15 mouse cellular contexts compared by ENCODE assay signal in the genomic region with DNA sequence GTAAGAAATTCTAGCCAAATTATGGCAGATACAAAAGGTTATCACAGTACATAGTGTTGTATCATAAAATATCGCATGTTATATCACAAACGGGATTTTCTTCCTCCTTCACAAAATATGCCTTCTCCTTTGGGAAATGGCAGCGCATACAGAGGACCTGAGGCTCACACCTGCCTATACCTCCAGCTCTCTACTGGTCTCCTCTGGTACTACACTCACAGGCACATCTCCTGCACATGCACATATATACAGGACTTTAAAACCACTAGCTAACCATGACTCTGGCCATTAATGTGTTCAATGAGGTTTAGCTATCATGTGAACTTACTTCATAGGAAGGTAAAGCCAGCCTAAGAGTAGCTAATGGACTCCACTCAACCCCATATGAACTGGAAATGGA.
"Had no signal": no experiment of that assay in that cellular context is flagged by ENCODE, and none has a peak within 500 bp of the region (broad histone marks: within the 10 kb centered on the region; RNA-seq: fewer than 3 reads in every experiment).

No protein-coding gene starts in this region.

- H3K4me3 ChIP-seq: limb, embryonic 10.5 days; liver, embryonic 15.5 days; megakaryocyte, embryonic 14.5 days; midbrain, embryonic 15.5 days; neural tube, embryonic 12.5 days had no signal

- H3K36me3 ChIP-seq: liver, embryonic 15.5 days; midbrain, embryonic 15.5 days; neural tube, embryonic 12.5 days had no signal

- H3K9me3 ChIP-seq: limb, embryonic 10.5 days; liver, embryonic 15.5 days; midbrain, embryonic 15.5 days; neural tube, embryonic 12.5 days had no signal

- H3K4me2 ChIP-seq: liver, embryonic 11.5 days; liver, embryonic 15.5 days; midbrain, embryonic 11.5 days; midbrain, embryonic 15.5 days; neural tube, embryonic 12.5 days had no signal

- H3K27me3 ChIP-seq: liver, embryonic 15.5 days; megakaryocyte, embryonic 14.5 days; midbrain, embryonic 15.5 days; neural tube, embryonic 12.5 days had no signal

- DNase-seq: kidney, adult 2 months; kidney, postnatal 25 days; layer of hippocampus, adult 9-11 months; lung, adult 2 months; lung, postnatal 14 days; thymus, adult 2 months; thymus, postnatal 25 days had no signal

- H3K27ac ChIP-seq: limb, embryonic 10.5 days; liver, embryonic 15.5 days; macrophage; midbrain, embryonic 15.5 days; neural tube, embryonic 12.5 days had no signal

- ATAC-seq: midbrain, embryonic 15.5 days had no signal

- H3K9ac ChIP-seq: liver, embryonic 15.5 days; midbrain, embryonic 15.5 days; neural tube, embryonic 12.5 days had no signal

- H3K4me1 ChIP-seq: limb, embryonic 10.5 days; liver, embryonic 15.5 days; megakaryocyte, embryonic 14.5 days had no signal
